Mouse (Mus musculus) cortical plate, adult 2 months (tissue): Measurements from ENCODE around the gene Pirb.

Experiments used
- CTCF ChIP-seq: fragments of 200-500 bp; IDR thresholded peaks from 2 replicates; pipeline ENCODE4 v1.5.1; 2011; ENCODE audit warnings: mild to moderate bottlenecking, control low read depth, low read length; ENCODE audit not compliant: insufficient read depth; ENCODE audit errors: extremely low read depth
- POLR2A ChIP-seq: fragments of 200-500 bp; IDR thresholded peaks from 2 replicates; pipeline ENCODE4 v1.6.1; 2011; ENCODE audit warnings: mild to moderate bottlenecking, low read length, control low read depth; ENCODE audit not compliant: insufficient read depth; ENCODE audit errors: extremely low read depth

- TF ChIP-seq POLR2A: no peak
- TF ChIP-seq CTCF: peak; percentile 86
Observed at GRCm38 (mm10) chr7:3674507-3675227, 45.5 kb downstream of the Pirb start.
